28 mouse cellular contexts compared by ENCODE assay signal in the genomic region with DNA sequence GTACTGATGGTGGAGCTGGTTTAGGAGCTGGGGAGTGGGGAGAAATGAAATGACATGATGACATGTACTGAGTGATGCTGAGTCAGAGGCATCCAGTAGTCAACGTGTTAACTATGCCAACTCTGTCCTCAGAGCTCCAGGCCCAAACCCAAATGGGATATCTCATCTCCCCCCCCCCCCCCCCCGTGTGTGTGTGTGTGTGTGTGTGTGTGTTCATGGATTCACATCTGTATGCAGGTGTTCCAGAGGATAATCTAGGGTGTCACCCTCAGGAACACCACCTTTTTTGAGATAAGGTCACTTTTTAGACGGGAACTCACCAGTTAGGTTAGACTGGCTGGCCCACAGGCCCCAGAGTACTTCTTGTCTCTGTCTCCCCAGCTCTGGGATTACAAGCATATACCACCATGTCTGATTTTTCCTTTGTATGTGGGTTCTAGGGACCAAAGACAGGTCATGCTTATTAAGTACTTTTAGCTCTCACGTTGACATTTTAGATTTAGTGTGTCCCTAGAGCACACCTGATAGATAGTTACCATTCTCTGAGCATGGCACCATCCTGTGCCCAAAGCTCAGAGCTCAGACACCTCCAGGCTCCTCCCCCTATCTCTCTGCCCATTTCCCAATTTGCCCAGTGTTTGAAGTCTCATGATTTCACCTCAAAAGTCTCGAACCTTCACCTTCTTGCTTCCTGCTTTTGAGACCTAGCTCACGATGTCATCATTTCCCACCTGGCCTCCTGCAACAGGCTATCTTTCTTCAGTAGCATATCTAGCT. TPM values are rescaled to one million over a fixed set of nuclear protein-coding genes. Genes with fewer than 3 reads are reported as not detected.
DNase-seq lines count a peak whose midpoint lies in the region; ATAC-seq lines count a peak whose summit lies in the region.
"Had no signal": no experiment of that assay in that cellular context is flagged by ENCODE, and none has a peak within 500 bp of the region (broad histone marks: within the 10 kb centered on the region; RNA-seq: fewer than 3 reads in every experiment).

No protein-coding gene starts in this region.

- ATAC-seq in heart, embryonic 12.5 days (ENCODE audit: insufficient number of reproducible peaks, low FRiP score), result 0 out of 2 replicates have a peak, but pooled peaks have one; percentile 30
- peak; percentile 84 for ATAC-seq in liver, embryonic 12.5 days
- ATAC-seq in liver, embryonic 16.5 days (ENCODE audit: low read depth), result peak; percentile 82
- no peak for ATAC-seq in activated CD4-positive, CD25-positive, alpha-beta regulatory T cell, adult 4 months
- ATAC-seq: forebrain, embryonic 14.5 days; Patski had no signal

- H3K4me1 ChIP-seq in heart, embryonic 12.5 days (replicated peaks), result peaks cover 18% of the 10 kb centered on the region
- H3K4me1 ChIP-seq in limb, embryonic 10.5 days, result peaks cover 21% of the 10 kb centered on the region
- peaks cover 47% of the 10 kb centered on the region for H3K4me1 ChIP-seq in liver, embryonic 12.5 days
- H3K4me1 ChIP-seq in liver, embryonic 16.5 days (ENCODE audit: control insufficient read depth, low read depth, low read length), result peaks cover 24% of the 10 kb centered on the region
- H3K4me1 ChIP-seq: embryonic facial prominence, embryonic 15.5 days had no signal

- no peaks in the 10 kb centered on the region for H3K27me3 ChIP-seq in heart, embryonic 12.5 days (replicated peaks)
- no peaks in the 10 kb centered on the region for H3K27me3 ChIP-seq in limb, embryonic 10.5 days (ENCODE audit: low read depth, poor library complexity, severe bottlenecking)
- H3K27me3 ChIP-seq in liver, embryonic 12.5 days (replicated peaks), result no peaks in the 10 kb centered on the region
- no peaks in the 10 kb centered on the region for H3K27me3 ChIP-seq in liver, embryonic 16.5 days (ENCODE audit: control insufficient read depth, insufficient read depth, low read depth, low read length)
- H3K27me3 ChIP-seq: CH12.LX; embryonic facial prominence, embryonic 15.5 days; hindbrain, embryonic 13.5 days; Patski had no signal

- no peak overlapping the region for H3K9ac ChIP-seq in heart, embryonic 12.5 days
- no peak overlapping the region for H3K9ac ChIP-seq in liver, embryonic 12.5 days
- no peak overlapping the region for H3K9ac ChIP-seq in liver, embryonic 16.5 days (ENCODE audit: low read depth, low read length)
- H3K9ac ChIP-seq: embryonic facial prominence, embryonic 15.5 days; hindbrain, embryonic 13.5 days had no signal

- no peak overlapping the region for H3K27ac ChIP-seq in heart, embryonic 12.5 days (ENCODE audit: poor library complexity, severe bottlenecking)
- H3K27ac ChIP-seq in limb, embryonic 10.5 days, result peak overlapping the region; percentile 1; the same call in 1 of the 2 replicates
- H3K27ac ChIP-seq in liver, embryonic 12.5 days, result peak overlapping the region; percentile 72
- peak overlapping the region; percentile 67 for H3K27ac ChIP-seq in liver, embryonic 16.5 days (ENCODE audit: low read length)
- H3K27ac ChIP-seq: embryonic facial prominence, embryonic 15.5 days; forebrain, embryonic 10.5 days; hindbrain, embryonic 13.5 days had no signal

- H3K4me3 ChIP-seq in heart, embryonic 12.5 days, result no peak overlapping the region
- H3K4me3 ChIP-seq in limb, embryonic 10.5 days, result no peak overlapping the region
- H3K4me3 ChIP-seq in liver, embryonic 12.5 days, result no peak overlapping the region
- H3K4me3 ChIP-seq in liver, embryonic 16.5 days (ENCODE audit: low read depth, low read length), result no peak overlapping the region
- H3K4me3 ChIP-seq: embryonic facial prominence, embryonic 15.5 days; erythroblast, embryonic 14.5 days; forebrain, embryonic 10.5 days; gastrocnemius, adult 2 months; hindbrain, embryonic 13.5 days had no signal

- no peak for DNase-seq in heart, postnatal 4 days
- no peak for DNase-seq in limb, embryonic 10.5 days (ENCODE audit: low spot score)
- no peak for DNase-seq in adrenal gland, postnatal 36 days
- DNase-seq: adrenal gland, adult 2 months; adrenal gland, postnatal 25 days; cerebellum, adult 11 months; cerebellum, adult 8-10 months; cerebellum, postnatal 14 days; embryo, embryonic 11 days; gastrocnemius, adult 2 months; gastrocnemius, postnatal 25 days had no signal

- H3K36me3 ChIP-seq in heart, embryonic 12.5 days, result no peaks in the 10 kb centered on the region
- no peaks in the 10 kb centered on the region for H3K36me3 ChIP-seq in limb, embryonic 10.5 days
- no peaks in the 10 kb centered on the region for H3K36me3 ChIP-seq in liver, embryonic 12.5 days
- no peaks in the 10 kb centered on the region for H3K36me3 ChIP-seq in liver, embryonic 16.5 days (ENCODE audit: control insufficient read depth, insufficient read depth)
- H3K36me3 ChIP-seq: embryonic facial prominence, embryonic 15.5 days; forebrain, embryonic 10.5 days; hindbrain, embryonic 13.5 days had no signal

- no peak overlapping the region for H3K4me2 ChIP-seq in heart, embryonic 12.5 days
- no peak overlapping the region for H3K4me2 ChIP-seq in liver, embryonic 12.5 days
- no peak overlapping the region for H3K4me2 ChIP-seq in liver, embryonic 16.5 days (ENCODE audit: low read depth, low read length)
- H3K4me2 ChIP-seq: embryonic facial prominence, embryonic 15.5 days; heart, embryonic 11.5 days; hindbrain, embryonic 13.5 days had no signal

- H3K9me3 ChIP-seq in heart, embryonic 12.5 days (replicated peaks), result no peaks in the 10 kb centered on the region
- no peaks in the 10 kb centered on the region for H3K9me3 ChIP-seq in limb, embryonic 10.5 days (replicated peaks)
- no peaks in the 10 kb centered on the region for H3K9me3 ChIP-seq in liver, embryonic 12.5 days (replicated peaks)
- H3K9me3 ChIP-seq in liver, embryonic 16.5 days (replicated peaks; ENCODE audit: control insufficient read depth, low read length), result no peaks in the 10 kb centered on the region
- H3K9me3 ChIP-seq: embryonic facial prominence, embryonic 15.5 days; forebrain, embryonic 10.5 days; hindbrain, embryonic 13.5 days had no signal

- WGBS in heart, embryonic 12.5 days, result 80% methylated on average over 5 of the region's 6 CpGs
- WGBS in limb, embryonic 10.5 days, result 81% methylated on average over 6 of the region's 6 CpGs
- 54% methylated on average over 6 of the region's 6 CpGs for WGBS in liver, embryonic 12.5 days (ENCODE audit: insufficient replicate concordance)
- 57% methylated on average over 5 of the region's 6 CpGs for WGBS in liver, embryonic 16.5 days (ENCODE audit: insufficient replicate concordance)

RNA-seq across cellular contexts. Expression of gene Tnp1, which starts 31.4 kb away (rescaled TPM):
- not detected in 2 replicates for polyA plus RNA-seq in heart, embryonic 12.5 days (2016; fragmentation: Nextera tagmentation; extraction: Ambion mirVana)
- total RNA-seq in heart, postnatal 4 days (2021), result not detected
- not detected in 2 replicates for polyA plus RNA-seq in limb, embryonic 10.5 days (2016; fragmentation: Nextera tagmentation; extraction: Ambion mirVana)
- not detected in 2 replicates for polyA plus RNA-seq in liver, embryonic 12.5 days (2016; fragmentation: Nextera tagmentation; extraction: Ambion mirVana)
- polyA plus RNA-seq in liver, embryonic 16.5 days (2015; fragmentation: Nextera tagmentation; extraction: Ambion mirVana), result not detected in 2 replicates
- polyA plus RNA-seq in activated CD4-positive, CD25-positive, alpha-beta regulatory T cell, adult 4 months (2017; shearing (Covaris generic)), result not detected
- not detected for total RNA-seq in adrenal gland, postnatal 36 days (2021)
- total RNA-seq: adrenal gland, adult 2 months; adrenal gland, postnatal 25 days; CH12.LX; common myeloid progenitor, adult 5-6 weeks; gastrocnemius, adult 2 months; gastrocnemius, postnatal 25 days; granulocyte monocyte progenitor cell, adult 5-6 weeks; heart, postnatal 25 days had no signal
- polyA plus RNA-seq: adrenal gland, adult 2 months; embryonic facial prominence, embryonic 11.5 days; embryonic facial prominence, embryonic 15.5 days; erythroblast, embryonic 14.5 days; forebrain, embryonic 10.5 days; forebrain, embryonic 14.5 days; heart, embryonic 11.5 days; heart, embryonic 16.5 days; hindbrain, embryonic 13.5 days; Patski had no signal
